Mouse (Mus musculus) CD8-positive naive resting alpha-beta T cell, adult 2 months (primary cell): ENCODE measurements at regions not wholly inside any gene's neighbourhood (a gene's known extent, or its start where the extent isn't known, plus 50 kb on each side); places are given as distances from the start of the nearest gene placed in this dataset.

Source experiments
- DNase-seq, 2 experiments: peaks; one replicate each; pipeline ENCODE4 v3.0.0; 2022; ENCODE audit warnings: low read depth in 2 of 2, low spot score in 2 of 2

- DNase-seq: no peak
Observed at GRCm38 (mm10) chr15:60111046-60111445, 94.6 kb upstream of the 4933412E24Rik start.

- DNase-seq: no peak
Observed at GRCm38 (mm10) chr15:60104126-60104525, 87.7 kb upstream of the 4933412E24Rik start.

GRCm38 (mm10) chr15:60101485-60102280, 85.3 kb upstream of the 4933412E24Rik start:
- DNase-seq: no peak

GRCm38 (mm10) chr15:60097141-60097540, 80.7 kb upstream of the 4933412E24Rik start:
- peak; percentile 87 to 91 for DNase-seq

- DNase-seq: no peak
Observed at GRCm38 (mm10) chr15:60096131-60096530, 79.7 kb upstream of the 4933412E24Rik start.

GRCm38 (mm10) chr15:60089921-60090320, 73.5 kb upstream of the 4933412E24Rik start:
- no peak for DNase-seq

- no peak for DNase-seq
Observed at GRCm38 (mm10) chr15:60088964-60089899, 72.8 kb upstream of the 4933412E24Rik start.
